Mouse (Mus musculus) liver, embryonic 14.5 days (tissue): ENCODE measurements at regions not wholly inside any gene's neighbourhood (a gene's known extent, or its start where the extent isn't known, plus 50 kb on each side); places are given as distances from the start of the nearest gene placed in this dataset.

Experiments
- CTCF ChIP-seq: IDR thresholded peaks from 2 replicates; pipeline ENCODE4 v1.5.1; 2016; ENCODE audit warnings: antibody characterized with exemption, low read depth, control low read depth
- EP300 ChIP-seq: IDR thresholded peaks from 2 replicates; pipeline ENCODE4 v1.6.1; 2016; ENCODE audit warnings: antibody characterized with exemption, low read depth

DNA sequence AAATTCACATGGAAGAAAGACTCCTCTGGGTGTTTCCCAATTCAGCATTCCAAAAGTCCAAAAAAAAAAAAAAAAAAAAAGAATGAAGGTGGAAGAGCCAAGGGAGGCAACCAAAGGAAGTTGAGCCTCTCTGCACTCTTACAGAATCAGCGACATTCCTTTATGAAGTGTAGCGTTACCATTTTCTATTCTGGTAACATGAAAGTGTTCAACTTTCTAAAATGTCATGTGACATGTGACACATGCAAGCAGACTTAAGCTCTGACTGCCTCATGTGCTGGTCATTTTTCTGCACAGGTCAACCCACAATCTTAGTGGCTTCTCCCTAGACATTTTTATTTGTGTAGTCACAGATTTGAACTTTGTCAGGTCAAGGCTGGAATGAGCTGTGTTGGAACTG lies 133.5 kb upstream of the Foxa2 start:
- TF ChIP-seq CTCF (no peak), EP300 (no peak)
